Mouse (Mus musculus) lung, postnatal 10 days (tissue): ENCODE results near the gene Myoz2.

Experiments used
- DNase-seq: peaks from one replicate; pipeline ENCODE4 v3.0.0; 2021

Gene Myoz2

GRCm38 (mm10) chr3:123034752-123035151 lies at the start of gene Myoz2:
Gene Myoz2, minus strand, starts transcription at chr3:123035015.
- DNase-seq, result no peak

GRCm38 (mm10) chr3:123081665-123082064 lies 46.9 kb upstream of the Myoz2 start:
- DNase-seq, result no peak

DNA sequence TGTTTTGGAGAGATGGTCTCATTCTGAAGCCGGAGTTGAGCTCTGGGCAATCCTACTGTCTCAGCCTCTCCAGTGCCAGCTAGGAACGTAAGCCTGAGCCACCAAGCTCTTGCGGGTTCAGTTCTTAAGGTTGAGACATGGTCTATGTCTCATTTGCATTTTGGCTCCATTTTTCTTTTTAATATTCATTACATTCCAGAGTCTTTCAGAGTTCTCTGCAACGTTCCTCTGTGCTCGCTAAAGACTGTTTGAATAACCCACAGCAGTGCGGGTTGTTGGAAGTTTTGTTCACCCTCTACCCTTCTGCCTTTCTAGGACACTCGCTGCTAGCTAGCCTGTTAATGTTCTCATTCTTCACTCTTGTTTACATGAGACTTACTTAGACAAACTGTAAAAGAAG lies 46.1 kb upstream of the Myoz2 start:
- DNase-seq, result no peak

GRCm38 (mm10) chr3:123080017-123080725 lies 45.4 kb upstream of the Myoz2 start:
- DNase-seq, result no peak

DNA sequence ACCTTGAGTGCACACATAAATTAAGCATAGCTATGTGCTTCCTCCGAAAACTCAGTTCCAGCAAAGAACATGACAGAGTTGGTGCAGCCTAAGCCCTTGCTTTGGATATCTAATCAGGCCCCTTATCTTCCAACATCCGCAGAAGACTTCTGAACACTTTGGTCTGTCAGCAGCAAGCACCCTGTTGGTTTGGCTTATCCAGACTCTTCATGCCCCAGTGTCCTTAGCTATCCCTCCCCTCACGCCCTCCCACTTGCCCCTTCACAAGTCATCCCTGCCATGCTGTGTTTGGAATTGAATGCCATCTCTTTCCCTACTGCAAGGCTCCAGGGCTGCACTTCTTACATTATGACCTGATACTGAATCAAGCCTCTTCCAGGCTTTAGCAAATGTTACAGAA lies 40.9 kb upstream of the Myoz2 start:
- DNase-seq, result no peak

DNA sequence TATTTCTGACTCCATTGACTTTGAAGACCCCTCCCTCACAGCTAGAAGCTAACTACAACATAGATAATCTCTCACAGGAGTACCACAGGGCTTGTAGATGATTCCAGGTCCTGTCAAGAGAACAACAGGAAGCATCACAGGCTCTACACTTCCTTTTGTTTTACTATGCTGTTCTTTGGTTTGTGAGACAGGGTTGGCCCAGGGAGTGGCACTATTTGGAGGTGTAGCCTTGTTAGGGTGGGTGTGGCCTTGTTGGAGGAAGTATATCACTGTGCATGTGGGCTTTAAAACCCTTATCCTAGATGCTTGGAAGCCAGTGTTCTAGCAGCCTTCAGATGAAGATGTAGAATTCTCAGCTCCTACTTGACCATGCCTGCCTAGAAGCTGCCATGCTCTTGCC lies 40.2 kb upstream of the Myoz2 start:
- no peak for DNase-seq

- no peak for DNase-seq
Observed at GRCm38 (mm10) chr3:123073351-123073750, 38.5 kb upstream of the Myoz2 start.

- no peak for DNase-seq
Observed at GRCm38 (mm10) chr3:123072472-123072871, 37.7 kb upstream of the Myoz2 start.

DNA sequence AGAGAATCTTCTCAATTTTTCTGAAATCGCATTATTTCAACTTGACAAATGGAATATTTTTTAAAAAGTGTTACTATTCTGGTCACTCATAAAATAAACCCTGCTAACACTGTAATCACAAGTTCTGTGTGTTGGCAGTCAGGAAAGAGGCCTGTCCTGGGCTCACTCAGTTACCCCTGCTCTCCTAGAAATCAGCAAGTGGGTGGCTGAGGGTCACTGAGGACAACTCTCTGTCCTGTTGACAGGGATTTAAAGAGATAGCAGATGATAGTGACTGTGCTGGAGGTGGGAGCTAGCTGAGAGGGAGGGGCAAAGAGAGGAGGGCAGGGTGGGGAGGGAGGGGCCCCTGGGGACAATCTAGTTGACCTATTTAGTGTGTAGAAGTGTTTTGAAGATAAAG lies 36.2 kb upstream of the Myoz2 start:
- no peak for DNase-seq

DNA sequence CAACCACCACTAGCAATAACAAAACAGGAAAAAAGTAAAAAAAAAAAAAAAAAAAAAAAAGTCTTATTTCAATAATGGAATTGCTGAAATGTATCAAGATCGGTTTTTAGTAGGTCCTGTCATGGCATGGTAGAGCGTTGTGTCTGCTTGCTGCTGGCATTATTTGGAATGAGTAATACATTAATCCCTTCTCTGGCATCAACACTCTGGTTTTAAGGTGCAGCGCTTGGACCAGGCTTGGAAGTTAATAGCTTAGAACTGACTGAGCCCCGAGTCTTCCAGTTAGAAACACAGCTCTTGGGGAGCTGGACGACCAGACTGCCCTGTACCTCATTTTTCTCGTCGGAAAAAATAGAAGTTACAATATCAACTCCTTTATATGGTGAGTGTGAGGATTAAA lies 32.0 kb upstream of the Myoz2 start:
- no peak for DNase-seq

DNA sequence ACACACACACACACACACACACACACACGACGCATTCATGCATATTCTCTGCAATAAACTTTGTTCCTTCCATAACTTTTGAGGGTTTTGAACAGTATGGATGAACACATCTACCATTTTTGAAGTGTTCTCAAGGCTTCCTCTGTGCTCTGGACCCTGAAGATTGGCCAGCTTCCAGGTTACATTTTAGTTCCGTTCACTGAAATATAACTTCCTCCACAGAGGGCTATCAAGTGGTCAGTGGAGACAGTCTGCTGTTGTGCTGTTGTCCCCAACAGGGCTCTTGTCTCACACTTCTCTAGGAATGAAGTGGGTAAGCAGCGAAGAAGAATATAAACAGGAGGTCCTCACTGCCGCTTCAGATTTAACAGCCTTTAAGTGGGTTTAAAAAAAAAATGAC lies 30.7 kb upstream of the Myoz2 start:
- DNase-seq, result peak; percentile 37

DNA sequence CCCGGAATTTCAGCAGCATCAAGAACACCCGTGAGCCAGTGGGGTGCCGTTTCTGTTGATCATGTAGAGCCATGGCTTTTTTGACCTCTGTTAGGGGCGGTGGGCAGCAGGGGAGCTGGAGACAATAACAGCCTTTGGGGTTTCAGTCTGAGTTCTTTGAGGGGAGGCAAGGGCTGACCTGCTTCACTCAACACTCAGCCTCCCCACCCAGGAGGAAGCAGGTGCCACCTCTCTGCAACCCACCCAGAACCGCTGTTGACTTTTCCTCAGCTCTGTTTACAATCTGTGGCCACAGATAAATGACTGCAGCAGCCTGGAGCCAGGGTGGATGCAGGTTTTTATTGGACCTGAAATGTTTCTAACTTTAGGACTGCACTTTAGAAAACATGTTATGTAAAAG lies 29.4 kb upstream of the Myoz2 start:
- no peak for DNase-seq

DNA sequence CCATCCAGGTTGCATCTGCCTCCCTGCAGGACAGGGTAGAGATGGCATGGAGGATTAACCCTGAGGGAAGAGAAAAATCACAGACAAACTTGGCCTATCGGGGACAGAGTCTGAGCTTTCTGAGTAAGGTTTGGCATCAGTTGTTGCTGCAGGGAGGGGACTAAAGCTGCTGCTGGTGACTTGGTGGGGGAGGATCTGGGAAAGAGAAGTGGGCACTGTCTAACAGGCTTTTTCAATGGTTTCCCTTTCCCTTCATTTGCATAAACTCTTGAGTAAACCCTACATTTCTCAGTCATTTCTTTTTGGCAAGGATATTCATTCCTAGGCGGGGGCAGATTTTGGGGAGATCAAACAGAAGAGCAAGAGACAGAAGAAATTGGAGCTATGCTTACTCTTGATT lies 27.1 kb upstream of the Myoz2 start:
- DNase-seq, result no peak

- DNase-seq, result no peak
Observed at GRCm38 (mm10) chr3:123058832-123059231, 24.0 kb upstream of the Myoz2 start.

GRCm38 (mm10) chr3:123054178-123054577 lies 19.4 kb upstream of the Myoz2 start:
- no peak for DNase-seq

GRCm38 (mm10) chr3:123053192-123053938 lies 18.6 kb upstream of the Myoz2 start:
- DNase-seq, result no peak

DNA sequence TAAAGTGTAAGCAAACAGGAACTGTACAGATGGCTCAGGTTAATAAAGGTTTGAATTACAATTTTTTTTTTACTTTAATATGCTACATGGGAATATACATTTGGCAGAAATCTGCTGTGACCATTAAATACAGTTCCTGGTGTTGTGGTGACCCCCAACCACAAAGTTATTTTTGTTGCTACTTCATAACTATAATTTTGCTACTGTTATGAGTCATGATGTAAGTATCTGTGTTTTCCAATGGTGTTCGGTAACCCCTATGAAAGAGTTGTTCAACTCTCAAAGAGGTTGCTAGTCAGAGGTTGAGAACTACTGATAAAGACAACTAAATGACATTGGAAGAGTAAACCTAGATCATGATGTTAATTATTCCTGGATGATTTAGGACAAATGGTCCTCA lies 7.5 kb upstream of the Myoz2 start:
- DNase-seq, result no peak

DNA sequence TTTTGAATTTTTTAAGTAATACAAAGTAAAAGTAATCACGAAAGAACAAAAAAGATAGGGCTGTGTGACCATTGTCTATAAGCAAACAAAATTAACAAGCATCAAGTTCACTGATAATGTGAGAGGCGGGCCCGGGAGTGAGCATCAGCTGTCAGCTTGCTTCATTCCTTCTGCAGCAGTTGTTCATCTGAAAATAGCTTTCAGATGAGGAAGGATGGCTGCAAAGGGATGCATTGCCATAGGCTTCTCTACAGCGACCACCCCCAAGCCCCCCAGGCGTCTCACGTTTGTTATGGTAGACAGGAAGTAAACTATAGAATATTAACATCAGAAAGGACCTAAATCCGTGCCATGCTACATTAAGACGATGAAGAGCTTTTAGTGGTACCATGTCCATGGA lies 1.0 kb downstream of the Myoz2 start:
- DNase-seq, result no peak

DNA sequence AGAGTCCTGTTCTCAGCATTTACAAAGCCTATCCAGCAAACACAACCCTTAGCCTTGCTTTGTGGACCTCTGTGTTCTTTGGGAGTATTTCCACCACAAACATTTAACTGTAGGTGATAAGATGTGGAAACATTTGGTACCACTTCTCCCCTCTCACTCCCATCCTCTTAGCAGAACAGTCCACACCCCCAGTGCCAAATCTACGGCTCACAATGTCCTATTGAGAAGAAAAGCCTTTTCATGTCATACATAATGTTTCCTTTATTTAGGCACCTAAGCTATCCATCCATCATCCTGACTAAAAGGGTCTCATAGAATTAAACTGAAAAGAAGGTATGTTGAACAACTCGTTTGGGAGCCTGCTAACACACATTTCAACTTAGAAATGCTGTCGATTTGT lies 9.2 kb downstream of the Myoz2 start:
- no peak for DNase-seq

DNA sequence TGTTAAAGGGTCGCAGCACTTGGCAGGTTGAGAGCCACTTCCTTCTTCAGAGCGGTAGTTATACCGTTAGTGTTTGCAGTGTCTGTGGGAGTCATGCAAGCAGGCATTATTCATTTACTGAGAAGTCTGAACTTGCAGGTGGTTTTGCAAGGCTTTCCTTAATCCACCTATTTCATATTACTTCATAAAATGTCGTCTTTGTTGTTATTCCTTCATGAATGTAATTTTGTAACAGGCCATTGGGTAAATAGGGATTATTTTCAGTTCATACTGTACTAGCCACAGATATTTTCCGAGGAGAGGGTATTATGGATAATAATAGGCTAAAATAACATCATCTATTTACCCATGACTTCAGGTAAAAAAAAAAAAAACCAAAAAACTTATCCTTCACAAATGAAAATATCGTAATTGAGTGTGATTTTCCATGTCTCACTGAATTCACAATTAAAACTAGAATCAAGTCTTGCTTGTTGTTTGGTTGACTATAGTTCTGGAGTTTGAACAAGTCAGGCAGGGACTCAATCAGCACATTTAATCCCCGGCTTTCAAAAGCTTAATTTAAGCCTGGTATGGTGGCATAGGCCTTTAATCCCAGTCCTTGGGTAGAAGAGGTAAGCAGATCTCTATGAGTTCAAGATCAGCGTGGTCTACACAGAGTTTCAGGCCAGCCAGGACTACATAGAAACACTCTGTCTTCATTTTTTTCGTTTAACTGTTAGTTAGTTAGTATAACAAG lies 10.2 kb downstream of the Myoz2 start:
- no peak for DNase-seq

- DNase-seq, result no peak
Observed at GRCm38 (mm10) chr3:123018792-123019191, 16.0 kb downstream of the Myoz2 start.

DNA sequence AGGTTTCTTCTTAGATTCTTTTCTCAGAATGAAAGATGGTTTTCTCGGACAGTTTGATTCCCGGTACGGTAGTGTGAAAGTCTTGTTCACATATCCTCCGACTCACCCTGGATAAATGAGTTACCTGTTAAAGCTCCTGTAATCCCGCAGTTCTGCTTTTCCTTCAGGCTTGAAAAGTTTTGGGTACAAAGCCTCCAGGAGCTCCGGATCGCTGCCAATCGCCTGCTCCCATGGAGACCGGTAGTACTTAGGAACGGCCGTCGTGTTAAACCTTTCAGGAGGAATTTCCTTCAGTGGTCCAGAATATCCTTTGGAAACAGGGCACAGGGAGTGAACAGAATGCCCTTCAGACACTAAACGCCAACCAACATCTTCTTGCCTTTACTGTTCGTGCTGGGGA lies 21.3 kb downstream of the Myoz2 start:
- no peak for DNase-seq

- no peak for DNase-seq
Observed at GRCm38 (mm10) chr3:123009417-123009816, 25.4 kb downstream of the Myoz2 start.

DNA sequence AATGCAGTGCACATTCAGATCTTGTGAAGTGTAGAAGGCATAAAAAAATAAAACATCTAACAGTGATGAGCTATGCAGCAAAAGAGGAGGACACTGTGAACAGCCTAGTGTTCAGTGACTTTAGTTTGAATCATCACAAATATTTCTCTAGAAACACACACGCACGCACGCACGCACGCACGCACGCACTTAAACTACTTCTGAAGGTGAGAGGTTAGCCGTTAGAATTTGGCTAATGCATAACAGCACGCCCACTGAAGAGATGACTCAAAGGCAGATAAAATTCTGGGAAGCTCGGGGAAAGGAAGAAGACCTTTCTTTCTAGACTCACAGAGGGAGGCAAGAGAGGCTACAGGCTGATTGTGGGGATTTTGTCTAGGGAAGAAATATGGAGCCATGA lies 27.4 kb downstream of the Myoz2 start:
- DNase-seq, result no peak
